Mouse (Mus musculus): ENCODE measurements at regions not wholly inside any gene's neighbourhood (a gene's known extent, or its start where the extent isn't known, plus 50 kb on each side); places are given as distances from the start of the nearest gene placed in this dataset.

GRCm38 (mm10) chr4:153224618-153225177 lies 257.9 kb downstream of the Ajap1 start:
- H3K27me3 ChIP-seq, result no peaks in the 10 kb centered on the region
- peaks cover 20% of the 10 kb centered on the region for H3K4me1 ChIP-seq (replicated peaks)
- WGBS, result 10% methylated on average over 6 of the region's 6 CpGs
- no peak overlapping the region for H3K27ac ChIP-seq (replicated peaks)
- H3K9me3 ChIP-seq, result no peaks in the 10 kb centered on the region
- H3K4me2 ChIP-seq, result no peak overlapping the region
- H3K36me3 ChIP-seq, result no peaks in the 10 kb centered on the region
- H3K9ac ChIP-seq, result no peak overlapping the region
- no peak for ATAC-seq (ENCODE audit: low read depth)
- no peak overlapping the region for H3K4me3 ChIP-seq

- Histone ChIP-seq H3K27me3 (no peaks in the 10 kb centered on the region), H3K4me1 (replicated peaks) (peaks cover 11% of the 10 kb centered on the region), H3K9ac (no peak overlapping the region), H3K27ac (replicated peaks) (no peak overlapping the region), H3K36me3 (no peaks in the 10 kb centered on the region), H3K4me3 (no peak overlapping the region), H3K9me3 (no peaks in the 10 kb centered on the region), H3K4me2 (no peak overlapping the region)
- WGBS, result 91% methylated on average over 5 of the region's 5 CpGs
- no peak for ATAC-seq (ENCODE audit: low read depth)
Measured at GRCm38 (mm10) chr4:153223019-153223418, 259.6 kb downstream of the Ajap1 start.

- WGBS, result 22% methylated on average over 5 of the region's 6 CpGs
- Histone ChIP-seq H3K4me3 (no peak overlapping the region), H3K27me3 (no peaks in the 10 kb centered on the region), H3K9ac (no peak overlapping the region), H3K27ac (replicated peaks) (no peak overlapping the region), H3K9me3 (0 out of 2 replicates have a peak, but pooled peaks cover 3% of the 10 kb centered on the region), H3K4me1 (replicated peaks) (peaks cover 11% of the 10 kb centered on the region), H3K36me3 (no peaks in the 10 kb centered on the region), H3K4me2 (no peak overlapping the region)
- no peak for ATAC-seq (ENCODE audit: low read depth)
Measured at GRCm38 (mm10) chr4:153220485-153220884, 262.1 kb downstream of the Ajap1 start.

DNA sequence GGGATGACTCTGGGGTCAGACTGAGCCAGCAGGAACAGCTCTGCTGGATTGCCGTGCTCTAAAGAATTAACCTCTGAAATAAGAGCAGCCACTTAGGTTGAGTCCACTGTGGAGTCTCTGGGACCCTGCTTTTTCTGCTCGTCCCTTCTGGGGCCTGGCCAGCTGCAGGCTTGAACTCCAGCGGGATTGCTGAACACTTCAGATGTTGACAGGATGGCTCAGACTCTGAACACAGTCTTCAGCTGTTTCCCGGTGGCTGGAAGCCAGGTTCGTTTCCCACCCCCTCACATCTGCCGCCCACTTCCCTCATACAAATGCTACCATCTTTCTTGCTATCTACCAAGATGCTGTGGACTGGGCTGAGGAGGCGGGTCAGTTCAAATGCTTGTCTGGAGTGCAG lies 262.5 kb downstream of the Ajap1 start:
- no peaks in the 10 kb centered on the region for H3K36me3 ChIP-seq
- 0 out of 2 replicates have a peak, but pooled peaks cover 3% of the 10 kb centered on the region for H3K9me3 ChIP-seq
- H3K4me3 ChIP-seq, result no peak overlapping the region
- H3K4me1 ChIP-seq (replicated peaks), result peaks cover 11% of the 10 kb centered on the region
- no peaks in the 10 kb centered on the region for H3K27me3 ChIP-seq
- WGBS, result 37% methylated on average over 7 of the region's 7 CpGs
- H3K27ac ChIP-seq (replicated peaks), result no peak overlapping the region
- no peak overlapping the region for H3K4me2 ChIP-seq
- no peak for ATAC-seq (ENCODE audit: low read depth)
- no peak overlapping the region for H3K9ac ChIP-seq

- no peak for ATAC-seq (ENCODE audit: low read depth)
- Histone ChIP-seq H3K36me3 (no peaks in the 10 kb centered on the region), H3K27ac (replicated peaks) (no peak overlapping the region), H3K4me1 (replicated peaks) (peaks cover 4% of the 10 kb centered on the region; the same call in 1 of the 2 replicates), H3K9me3 (0 out of 2 replicates have a peak, but pooled peaks cover 3% of the 10 kb centered on the region), H3K4me2 (no peak overlapping the region), H3K27me3 (no peaks in the 10 kb centered on the region), H3K9ac (no peak overlapping the region), H3K4me3 (no peak overlapping the region)
- WGBS, result 77% methylated on average over 9 of the region's 9 CpGs
Measured at GRCm38 (mm10) chr4:153217541-153217980, 265.1 kb downstream of the Ajap1 start.

DNA sequence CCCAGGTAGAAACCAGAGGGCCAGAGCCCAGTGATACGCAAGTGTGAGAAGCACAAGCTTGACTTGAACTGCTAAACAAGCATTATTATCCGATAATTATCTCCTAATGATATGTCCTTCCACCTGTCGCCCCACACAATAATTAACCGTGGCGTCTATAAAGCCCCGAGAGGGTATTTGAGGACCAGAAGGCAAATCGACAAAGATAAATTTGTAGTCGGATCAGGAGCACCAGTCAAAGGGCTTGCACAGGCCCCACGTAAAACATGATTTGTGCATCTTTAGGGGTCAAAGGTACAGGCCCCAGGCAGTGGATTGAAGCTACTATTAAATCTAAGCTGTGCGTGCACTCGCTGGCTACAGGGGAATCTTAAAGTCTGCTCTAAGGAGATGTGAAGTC lies 270.5 kb downstream of the Ajap1 start:
- Histone ChIP-seq H3K4me3 (no peak overlapping the region), H3K4me2 (no peak overlapping the region), H3K9me3 (0 out of 2 replicates have a peak, but pooled peaks cover 3% of the 10 kb centered on the region), H3K9ac (no peak overlapping the region), H3K27me3 (no peaks in the 10 kb centered on the region), H3K36me3 (no peaks in the 10 kb centered on the region), H3K27ac (replicated peaks) (no peak overlapping the region), H3K4me1 (replicated peaks) (peaks cover 38% of the 10 kb centered on the region)
- ATAC-seq (ENCODE audit: low read depth), result no peak
- 16% methylated on average over 11 of the region's 11 CpGs for WGBS

DNA sequence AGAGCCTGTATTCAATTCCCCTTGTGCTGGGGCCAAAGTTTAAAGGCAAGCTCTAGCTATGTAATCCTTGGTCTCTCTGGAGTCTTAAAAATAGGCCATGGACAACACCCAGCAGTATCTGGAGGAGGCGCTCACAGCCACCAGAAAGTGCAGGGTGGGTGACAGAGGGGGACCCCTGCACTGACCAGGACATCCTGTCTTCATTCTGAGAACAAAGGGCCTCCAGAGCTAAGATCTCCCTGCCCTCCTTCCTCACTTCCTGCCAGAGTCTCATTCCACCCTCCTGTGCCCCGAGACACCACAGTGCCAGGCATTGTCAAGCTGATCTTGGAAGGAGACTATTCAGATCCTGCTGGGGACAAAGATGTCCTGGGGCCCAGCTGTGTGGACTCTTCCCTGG lies 273.8 kb downstream of the Ajap1 start:
- Histone ChIP-seq H3K36me3 (no peaks in the 10 kb centered on the region), H3K4me2 (no peak overlapping the region), H3K4me1 (replicated peaks) (peaks cover 48% of the 10 kb centered on the region), H3K27ac (replicated peaks) (no peak overlapping the region), H3K9me3 (no peaks in the 10 kb centered on the region), H3K9ac (no peak overlapping the region), H3K4me3 (no peak overlapping the region), H3K27me3 (peaks cover 7% of the 10 kb centered on the region; the same call in 1 of the 2 replicates)
- no peak for ATAC-seq (ENCODE audit: low read depth)
- 35% methylated on average over 2 of the region's 2 CpGs for WGBS

GRCm38 (mm10) chr4:153208215-153208614 lies 274.4 kb downstream of the Ajap1 start:
- Histone ChIP-seq H3K4me2 (no peak overlapping the region), H3K9ac (no peak overlapping the region), H3K4me1 (replicated peaks) (peaks cover 48% of the 10 kb centered on the region), H3K27ac (replicated peaks) (0 out of 2 replicates have a peak overlapping the region, but pooled peaks have one; percentile 70), H3K9me3 (no peaks in the 10 kb centered on the region), H3K36me3 (no peaks in the 10 kb centered on the region), H3K27me3 (peaks cover 7% of the 10 kb centered on the region; the same call in 1 of the 2 replicates), H3K4me3 (no peak overlapping the region)
- WGBS, result 61% methylated on average over 6 of the region's 6 CpGs
- no peak for ATAC-seq (ENCODE audit: low read depth)

- Histone ChIP-seq H3K27ac (replicated peaks) (peak overlapping the region; percentile 70), H3K4me3 (no peak overlapping the region), H3K9me3 (no peaks in the 10 kb centered on the region), H3K9ac (no peak overlapping the region), H3K4me1 (replicated peaks) (peaks cover 48% of the 10 kb centered on the region), H3K36me3 (no peaks in the 10 kb centered on the region), H3K4me2 (no peak overlapping the region), H3K27me3 (peaks cover 12% of the 10 kb centered on the region; the same call in 1 of the 2 replicates)
- WGBS, result 34% methylated on average over 11 of the region's 11 CpGs
- ATAC-seq (ENCODE audit: low read depth), result peak; percentile 28; the same call in 1 of the 2 replicates
Measured at GRCm38 (mm10) chr4:153207578-153208102, 275.0 kb downstream of the Ajap1 start.

GRCm38 (mm10) chr4:153206789-153207457 lies 275.7 kb downstream of the Ajap1 start:
- Histone ChIP-seq H3K4me2 (no peak overlapping the region), H3K36me3 (no peaks in the 10 kb centered on the region), H3K4me3 (no peak overlapping the region), H3K4me1 (replicated peaks) (peaks cover 42% of the 10 kb centered on the region), H3K27ac (replicated peaks) (peak overlapping the region; percentile 70), H3K27me3 (peaks cover 19% of the 10 kb centered on the region; the same call in 1 of the 2 replicates), H3K9me3 (no peaks in the 10 kb centered on the region), H3K9ac (no peak overlapping the region)
- WGBS, result 44% methylated on average over 11 of the region's 11 CpGs
- peak; percentile 33; the same call in 1 of the 2 replicates for ATAC-seq (ENCODE audit: low read depth)

- Histone ChIP-seq H3K27me3 (peaks cover 20% of the 10 kb centered on the region; the same call in 1 of the 2 replicates), H3K4me2 (no peak overlapping the region), H3K4me3 (no peak overlapping the region), H3K27ac (replicated peaks) (no peak overlapping the region), H3K36me3 (no peaks in the 10 kb centered on the region), H3K9me3 (no peaks in the 10 kb centered on the region), H3K9ac (no peak overlapping the region), H3K4me1 (replicated peaks) (peaks cover 28% of the 10 kb centered on the region)
- ATAC-seq (ENCODE audit: low read depth), result no peak
- 43% methylated on average over 7 of the region's 7 CpGs for WGBS
Measured at GRCm38 (mm10) chr4:153204764-153205163, 277.8 kb downstream of the Ajap1 start.

All from neural tube, embryonic 13.5 days (tissue).